Mouse (Mus musculus) v-Abl transformed pro-B cells (cell line): ENCODE results near the gene Doxl2.

ENCODE experiments used
- in situ Hi-C, 2 experiments: fragments of 400-800 bp; cut with MboI; formaldehyde crosslinking; loops; one replicate each; pipeline ENCODE4 v1.15.1; 2025; ENCODE audit not compliant: unreplicated experiment in 2 of 2

The Doxl2 gene

DNA sequence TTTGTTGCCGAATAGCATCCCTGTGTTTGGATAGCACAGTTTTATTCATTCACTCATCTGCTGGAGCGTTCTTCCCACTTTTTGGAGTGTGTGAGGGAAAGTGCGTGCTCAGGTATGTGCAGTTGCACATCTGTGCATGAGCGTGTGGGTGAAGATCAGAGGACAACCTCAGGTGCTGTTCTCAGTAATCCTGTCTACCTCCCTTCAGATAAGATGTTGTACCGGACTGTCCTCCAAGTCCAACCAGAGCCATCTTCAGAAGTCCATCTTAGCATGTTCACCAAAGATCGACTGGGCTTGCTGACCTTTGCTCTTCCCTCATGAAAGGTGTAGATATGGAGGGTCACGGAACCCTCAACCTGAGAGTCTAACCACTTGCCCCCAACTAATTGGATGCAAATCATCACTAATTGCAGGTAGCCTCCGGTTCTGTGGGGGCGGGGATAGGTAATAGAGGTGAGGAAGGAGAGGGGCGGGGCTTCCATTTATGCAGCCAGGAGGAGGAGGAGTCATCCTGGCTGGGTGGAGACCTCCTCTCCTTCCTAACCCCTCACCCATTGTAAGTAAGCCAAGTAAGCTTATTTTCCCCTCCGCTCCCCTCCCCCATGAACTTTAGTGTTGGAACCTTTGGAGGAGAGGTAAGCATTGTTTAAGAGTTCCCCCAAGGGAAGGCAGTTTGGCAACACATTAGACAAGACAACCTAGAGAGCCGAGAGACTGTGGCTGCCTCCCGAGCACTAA, 33.8 kb downstream of the Doxl2 start:
- in situ Hi-C loops = no loop called here

DNA sequence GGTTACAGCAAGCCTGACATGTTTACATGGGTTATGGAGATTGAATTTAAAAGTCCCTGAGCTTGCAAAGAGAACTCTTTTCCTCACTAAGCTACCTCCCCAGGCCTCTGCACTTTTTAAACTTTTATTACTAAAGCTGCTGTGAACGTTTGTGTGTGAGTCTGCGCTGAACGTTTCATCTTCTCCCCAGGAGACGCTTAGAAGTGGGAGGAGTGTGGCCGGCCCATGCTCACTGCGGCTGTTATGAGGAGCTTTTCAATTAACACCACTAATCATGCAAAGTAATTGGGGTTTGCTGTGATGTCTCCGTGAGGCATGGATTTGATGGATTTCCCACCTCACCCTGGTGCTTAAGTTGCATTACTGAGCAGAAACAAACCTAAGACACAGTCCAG, 34.4 kb downstream of the Doxl2 start:
- in situ Hi-C loops = no loop called here

DNA sequence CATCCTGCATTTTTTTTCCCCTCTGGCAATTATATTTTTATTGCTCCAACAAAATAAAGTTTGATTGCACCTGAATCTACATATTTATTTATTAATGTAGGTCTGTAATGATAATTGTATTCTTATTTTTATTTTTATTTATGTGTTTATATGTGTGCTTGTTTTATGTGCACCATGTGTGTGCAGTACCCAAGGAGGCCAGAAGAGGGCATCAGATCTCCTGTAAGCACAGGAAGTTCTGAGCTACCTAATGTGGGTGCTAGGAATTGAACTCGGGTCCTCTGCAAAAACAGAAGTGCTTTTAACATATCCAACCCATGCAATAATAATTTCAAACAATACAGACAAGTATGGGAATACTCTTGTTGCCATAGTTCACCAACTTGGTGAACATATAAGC, 34.9 kb downstream of the Doxl2 start:
- in situ Hi-C loops = no loop called here

DNA sequence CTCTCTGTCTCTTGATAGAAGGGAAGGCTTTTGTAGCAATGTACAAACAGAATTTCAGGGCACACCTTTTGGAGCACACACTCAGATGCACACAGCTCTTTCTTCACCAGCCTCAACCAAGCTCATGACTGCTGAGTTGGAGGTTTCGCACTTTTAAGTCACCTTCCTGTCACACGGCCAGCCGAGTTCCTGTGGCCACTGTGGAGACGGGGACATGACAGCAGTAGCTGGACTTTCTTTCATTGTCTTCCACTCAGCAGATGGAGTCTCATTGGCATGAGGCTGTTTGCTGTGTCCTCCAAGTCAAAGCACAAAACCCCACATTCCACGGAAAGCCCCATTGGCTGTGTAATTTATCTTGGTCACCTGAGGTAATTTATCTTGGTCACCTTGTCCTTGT, 36.4 kb downstream of the Doxl2 start:
- in situ Hi-C loops = no loop called here

DNA sequence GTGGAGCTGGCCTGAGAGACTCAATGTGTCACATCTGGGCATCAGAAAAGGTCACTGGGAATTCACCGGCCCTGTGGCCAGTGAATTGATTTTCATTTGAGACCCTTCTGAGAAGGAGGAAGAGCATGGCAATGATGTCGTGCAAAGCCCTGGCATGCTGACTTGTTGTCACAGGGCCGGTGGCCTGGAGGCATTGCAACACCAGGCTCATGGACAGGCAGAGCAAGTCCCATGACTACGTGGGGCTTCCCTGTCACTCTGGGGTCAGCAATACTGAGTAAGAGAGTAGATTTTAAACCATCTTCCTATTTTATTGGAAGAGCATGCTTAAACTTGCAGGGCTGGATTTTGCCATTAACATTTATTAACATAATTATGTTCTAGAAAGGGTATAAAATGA, 38.3 kb downstream of the Doxl2 start:
- in situ Hi-C loops = no loop called here

DNA sequence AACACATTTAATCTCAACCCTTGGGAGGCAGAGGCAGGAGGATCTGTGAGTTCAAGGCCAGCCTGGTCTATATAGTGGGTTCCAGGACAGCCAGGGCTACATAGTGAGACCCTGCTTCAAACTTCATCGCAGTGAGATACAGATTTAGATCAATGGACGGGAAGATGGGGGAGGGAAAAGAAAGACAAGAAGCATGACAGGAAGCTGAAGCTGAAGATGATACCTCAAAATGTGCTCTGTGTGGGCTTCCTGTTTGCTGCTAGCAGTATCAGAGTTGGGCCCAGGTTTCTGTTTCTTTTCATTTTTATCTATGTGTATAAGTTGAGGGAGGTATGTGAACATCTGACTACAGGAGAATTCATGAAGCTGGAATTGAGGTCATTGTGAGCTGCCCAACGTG, 38.7 kb downstream of the Doxl2 start:
- in situ Hi-C loops = no loop called here

DNA sequence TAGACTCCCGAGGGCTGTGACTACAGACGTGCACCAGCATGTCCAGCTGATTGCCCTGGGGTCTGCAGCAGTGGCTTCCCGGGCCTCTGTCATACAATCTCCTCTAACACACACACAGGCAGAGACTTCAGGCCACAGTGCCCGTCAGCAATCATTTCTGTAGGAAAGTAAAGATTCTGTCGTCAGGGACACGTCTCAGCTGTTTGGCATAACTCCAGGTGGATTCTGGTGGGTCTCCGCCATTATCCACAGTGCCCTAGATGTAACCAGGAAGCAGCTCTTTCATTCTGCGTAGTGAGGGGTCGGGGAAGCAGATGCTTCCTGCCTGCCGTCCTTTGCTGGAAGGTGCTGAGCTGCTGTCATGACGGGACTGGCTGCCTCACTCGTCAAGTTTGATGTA, 42.4 kb downstream of the Doxl2 start:
- in situ Hi-C loops = no loop called here

DNA sequence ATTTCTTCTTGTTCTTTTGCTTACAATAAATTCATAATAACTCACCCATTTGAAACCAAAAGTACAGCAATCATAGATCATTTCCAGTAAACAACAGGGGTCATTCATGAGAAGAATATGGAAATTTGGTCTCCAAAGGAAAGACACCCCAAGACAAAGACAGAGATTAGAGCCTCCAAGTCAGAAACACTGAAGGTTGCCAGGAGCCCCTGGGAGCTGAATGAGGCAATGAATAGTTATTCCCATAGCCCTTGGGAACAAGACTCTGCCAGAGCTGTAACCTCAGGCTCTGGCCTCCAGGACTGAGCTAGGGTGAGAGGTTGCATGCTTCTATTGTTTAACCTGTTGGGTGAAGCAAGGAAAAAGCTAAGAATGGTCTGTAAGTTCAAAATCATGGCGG, 44.6 kb downstream of the Doxl2 start:
- in situ Hi-C loops = no loop called here

DNA sequence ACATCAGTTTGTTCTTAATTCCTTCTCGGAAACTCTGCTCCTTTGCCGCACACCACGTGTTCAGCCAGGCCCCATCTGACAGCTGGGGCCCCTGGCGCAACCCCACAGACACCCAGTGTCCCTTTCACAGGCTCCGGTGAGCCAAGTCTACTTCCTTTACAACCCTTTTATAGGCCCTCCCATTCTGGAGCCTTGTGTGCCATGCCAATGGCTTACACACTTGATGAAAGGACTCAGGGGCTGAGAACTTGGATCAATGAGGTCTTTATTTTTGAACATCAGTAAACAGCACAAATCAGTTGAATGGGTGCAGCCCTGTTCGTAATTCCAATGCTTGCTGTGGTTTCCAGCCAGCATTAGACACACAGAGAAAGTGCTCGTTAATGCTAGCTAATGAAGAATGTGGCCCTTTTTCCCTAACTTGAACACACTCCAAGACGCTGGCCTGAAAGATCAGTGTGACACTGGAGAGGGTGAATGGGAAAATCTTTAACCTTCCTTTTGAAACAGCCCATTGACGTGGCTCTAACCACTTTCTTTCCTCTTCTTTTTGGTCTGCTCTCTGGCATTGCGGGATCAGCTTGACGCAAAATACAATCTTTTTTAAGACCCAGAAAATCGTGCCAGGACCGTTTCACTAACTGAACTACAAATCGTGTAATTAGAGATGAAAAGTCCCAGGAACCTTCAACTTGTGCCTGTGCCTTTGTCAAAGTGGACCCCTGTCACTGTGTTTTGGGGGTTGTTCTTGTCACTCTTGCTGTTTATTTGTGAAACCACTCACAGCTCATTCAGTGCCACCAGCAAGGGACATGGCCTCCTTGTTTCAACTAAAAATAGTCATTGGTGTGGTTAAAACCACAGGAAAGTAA, 46.6 kb downstream of the Doxl2 start:
- in situ Hi-C loops = no loop called here

DNA sequence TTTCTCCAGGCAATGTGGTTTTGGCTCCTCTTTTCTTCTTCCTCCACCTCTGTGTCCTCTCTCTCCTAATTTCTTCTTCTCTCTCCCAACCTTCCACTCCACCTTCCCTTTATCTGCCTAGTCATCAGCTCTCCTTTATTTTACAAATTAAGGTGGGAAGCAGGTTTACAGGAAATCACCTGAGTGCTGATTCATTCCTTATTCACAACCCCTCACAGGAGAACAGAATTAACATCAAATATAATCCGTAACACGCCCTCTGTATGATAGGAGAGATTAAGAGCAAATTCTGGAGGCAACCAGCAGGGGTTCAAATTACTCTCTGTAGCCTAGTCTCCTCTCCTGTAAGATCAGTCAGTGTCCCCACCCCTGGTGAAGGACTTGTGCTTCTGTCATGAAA, 47.6 kb downstream of the Doxl2 start:
- in situ Hi-C loops = no loop called here

DNA sequence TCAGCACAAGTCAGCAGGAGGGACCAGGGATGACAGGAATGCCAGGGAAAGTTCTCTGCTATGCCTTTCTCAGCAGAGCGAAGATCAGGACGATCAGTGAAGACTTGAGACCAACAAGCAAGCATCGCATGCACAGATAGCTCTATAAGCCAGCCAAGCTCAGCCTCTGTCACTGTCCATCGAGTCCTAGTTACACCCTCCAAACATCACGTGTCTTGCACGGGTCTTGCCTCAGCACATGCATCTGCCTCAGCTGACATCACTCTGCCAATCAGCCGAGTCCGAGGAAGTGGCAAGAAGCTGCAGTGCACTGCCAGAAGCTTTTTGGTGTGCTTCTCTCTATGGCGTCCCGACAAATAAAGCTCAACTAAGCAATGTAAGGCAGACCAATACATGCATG, 48.6 kb downstream of the Doxl2 start:
- in situ Hi-C loops = no loop called here

DNA sequence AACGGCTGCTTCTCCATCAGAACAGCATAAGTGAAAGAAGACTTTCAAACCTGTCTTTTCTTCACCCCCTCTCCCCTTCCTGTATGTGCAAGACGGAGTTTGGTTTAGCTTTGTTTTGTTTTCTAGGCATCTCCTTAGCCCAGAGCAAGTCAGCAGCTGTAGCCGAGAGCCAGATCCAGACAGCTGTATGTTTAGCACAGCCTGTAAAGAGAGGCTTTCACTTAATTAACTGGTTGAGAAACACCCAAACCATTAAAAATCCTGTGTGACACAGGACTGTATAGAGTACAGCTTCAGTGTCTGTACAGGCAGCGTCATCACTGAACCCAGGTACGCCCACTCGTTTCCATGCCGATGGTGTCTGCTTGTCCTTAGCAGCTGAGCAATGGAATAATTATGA, 50.5 kb downstream of the Doxl2 start:
- in situ Hi-C loops = loop anchor here in 1 of 2 experiments (25.0 kb wide), 2 partner anchors 388 to 1262 kb away; partner anchors contain the start of genes AI854703 and Gimap8

DNA sequence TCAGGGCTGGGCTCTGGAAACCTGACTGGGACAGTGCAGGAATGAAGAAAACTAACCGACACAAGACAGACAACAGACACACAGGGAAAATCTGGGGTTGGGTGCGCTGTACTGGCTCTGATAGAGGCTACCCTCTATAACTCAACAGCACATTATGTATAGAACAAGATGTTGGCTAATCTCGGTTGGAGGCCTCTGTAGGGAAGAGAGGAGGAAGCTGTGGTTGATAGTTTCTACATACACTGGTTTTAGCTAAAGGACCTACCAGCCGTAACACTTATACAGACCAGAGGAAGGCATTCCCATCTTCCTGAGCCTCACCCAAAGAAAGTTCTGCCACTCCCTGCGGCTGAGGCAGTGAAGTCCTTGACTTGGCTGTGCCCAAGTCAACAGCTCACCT, 51.7 kb downstream of the Doxl2 start:
- in situ Hi-C loops = loop anchor here in 1 of 2 experiments (25.0 kb wide), 2 partner anchors 389 to 1261 kb away; partner anchors contain the start of genes AI854703 and Gimap8

DNA sequence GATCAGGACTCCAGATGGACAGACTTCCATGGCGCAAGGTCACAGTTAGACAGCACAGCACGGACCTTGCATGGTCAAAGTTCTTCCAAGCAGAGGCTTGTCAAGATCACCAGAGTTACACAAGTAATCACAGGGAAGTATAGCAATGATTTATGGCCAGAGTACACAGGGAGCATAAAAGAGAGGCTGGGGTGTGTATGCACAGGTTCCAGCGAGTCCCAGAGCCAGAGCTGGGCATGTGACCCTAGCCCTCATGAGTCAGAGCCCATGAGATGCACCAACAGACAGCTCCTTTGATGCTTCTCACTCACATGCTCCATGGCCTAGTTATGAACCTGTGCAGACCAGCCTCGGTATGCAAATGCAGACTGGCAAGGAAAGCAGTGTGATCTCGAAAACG, 53.3 kb downstream of the Doxl2 start:
- in situ Hi-C loops = loop anchor here in 1 of 2 experiments (25.0 kb wide), 2 partner anchors 391 to 1259 kb away; partner anchors contain the start of genes AI854703 and Gimap8
